Mouse (Mus musculus) kidney, embryonic 15.5 days (tissue): ENCODE measurements around the gene Mnat1. TPM values are rescaled to one million over a fixed set of nuclear protein-coding genes. Genes with fewer than 3 reads are reported as not detected.
A peak's percentile ranks its signal among the peaks of the same experiment; 100 is the strongest.

Source experiments
- ATAC-seq: fragments of 200-750 bp; cut with Nextera tagmentation; replicated peaks from 2 replicates; pipeline ENCODE4 v1.8.0; 2017; ENCODE audit warnings: moderate TSS enrichment; ENCODE audit not compliant: low FRiP score
- H3K27ac ChIP-seq: fragments of 300-500 bp; sonication (generic); 2 replicates; pipeline ENCODE4 v1.5.1; 2015; ENCODE audit warnings: mild to moderate bottlenecking, inconsistent platforms
- H3K27me3 ChIP-seq: fragments of 300-500 bp; sonication (generic); 2 replicates; pipeline ENCODE4 v1.6.1; 2015; ENCODE audit warnings: inconsistent platforms
- H3K36me3 ChIP-seq: fragments of 300-500 bp; sonication (generic); 2 replicates; pipeline ENCODE4 v1.6.1; 2015; ENCODE audit warnings: inconsistent platforms
- H3K4me1 ChIP-seq: fragments of 300-500 bp; sonication (generic); 2 replicates; pipeline ENCODE4 v1.6.1; 2015; ENCODE audit warnings: inconsistent platforms
- H3K4me2 ChIP-seq: fragments of 300-500 bp; sonication (generic); 2 replicates; pipeline ENCODE4 v1.6.1; 2015; ENCODE audit warnings: moderate library complexity, mild to moderate bottlenecking, inconsistent platforms
- H3K4me3 ChIP-seq: fragments of 300-500 bp; sonication (generic); replicated peaks from 2 replicates; pipeline ENCODE4 v1.5.1; 2015; ENCODE audit warnings: mild to moderate bottlenecking, inconsistent platforms
- H3K9ac ChIP-seq: fragments of 300-500 bp; sonication (generic); 2 replicates; pipeline ENCODE4 v1.6.1; 2015; ENCODE audit warnings: mild to moderate bottlenecking, inconsistent platforms
- H3K9me3 ChIP-seq: fragments of 300-500 bp; sonication (generic); replicated peaks from 2 replicates; pipeline ENCODE4 v1.6.1; 2016; ENCODE audit warnings: inconsistent platforms
- WGBS: fragments of 180-500 bp; shearing (Covaris S2); methylation state at CpG from one replicate; pipeline ENCODE4 v1.1.7; 2015; ENCODE audit warnings: mixed read lengths; 5-methylcytosine and 5-hydroxymethylcytosine counted together
- polyA plus RNA-seq: library from polyadenylated mRNA; unstranded; fragments of >200 nt; fragmentation: Nextera tagmentation; extraction: Ambion mirVana; gene quantifications from 2 replicates; pipeline ENCODE4 v1.2.1, GENCODE M21; 2015

Mnat1 gene
- polyA plus RNA-seq, 1 experiment from 2014 or later, result 33.4 TPM

GRCm38 (mm10) chr12:73295505-73296140 lies 172.1 kb downstream of the Mnat1 start:
- H3K27me3 ChIP-seq, result no peaks in the 10 kb centered on the region
- H3K4me1 ChIP-seq, result no peaks in the 10 kb centered on the region
- no peak overlapping the region for H3K27ac ChIP-seq
- H3K4me3 ChIP-seq, result no peak overlapping the region
- no peaks in the 10 kb centered on the region for H3K9me3 ChIP-seq
- H3K9ac ChIP-seq, result no peak overlapping the region
- 89% methylated on average over 11 of the region's 11 CpGs for WGBS
- no peak overlapping the region for H3K4me2 ChIP-seq
- ATAC-seq, result no peak
- H3K36me3 ChIP-seq, result peaks cover 20% of the 10 kb centered on the region

GRCm38 (mm10) chr12:73298621-73299020 lies 175.1 kb downstream of the Mnat1 start:
- Histone ChIP-seq H3K27ac (no peak overlapping the region), H3K27me3 (no peaks in the 10 kb centered on the region), H3K4me3 (no peak overlapping the region), H3K4me2 (no peak overlapping the region), H3K9ac (no peak overlapping the region), H3K9me3 (no peaks in the 10 kb centered on the region), H3K36me3 (peaks cover 11% of the 10 kb centered on the region; the same call in 1 of the 2 replicates), H3K4me1 (no peaks in the 10 kb centered on the region)
- no peak for ATAC-seq
- WGBS, result 91% methylated on average over 5 of the region's 5 CpGs

- ATAC-seq, result no peak
Measured at GRCm38 (mm10) chr12:73300531-73300930, 177.0 kb downstream of the Mnat1 start.

GRCm38 (mm10) chr12:73304636-73305035 lies 181.1 kb downstream of the Mnat1 start:
- ATAC-seq, result no peak
- 60% methylated on average over 4 of the region's 4 CpGs for WGBS
- peak overlapping the region; percentile 37; the same call in 1 of the 2 replicates for H3K27ac ChIP-seq

More at GRCm38 (mm10) chr12:73300531-73300930, 177.0 kb downstream of the Mnat1 start:
- Histone ChIP-seq H3K36me3 (no peaks in the 10 kb centered on the region), H3K4me2 (no peak overlapping the region), H3K27ac (no peak overlapping the region), H3K27me3 (no peaks in the 10 kb centered on the region), H3K4me3 (no peak overlapping the region), H3K9me3 (no peaks in the 10 kb centered on the region), H3K4me1 (no peaks in the 10 kb centered on the region), H3K9ac (no peak overlapping the region)
- 86% methylated on average over 2 of the region's 2 CpGs for WGBS

GRCm38 (mm10) chr12:73307750-73308149 lies 184.2 kb downstream of the Mnat1 start:
- ATAC-seq, result no peak
- Histone ChIP-seq H3K4me2 (no peak overlapping the region), H3K4me1 (no peaks in the 10 kb centered on the region), H3K4me3 (no peak overlapping the region), H3K9ac (no peak overlapping the region), H3K36me3 (no peaks in the 10 kb centered on the region), H3K27ac (no peak overlapping the region), H3K9me3 (no peaks in the 10 kb centered on the region), H3K27me3 (no peaks in the 10 kb centered on the region)
- 91% methylated on average over 4 of the region's 4 CpGs for whole genome bisulfite sequencing

More at GRCm38 (mm10) chr12:73304636-73305035, 181.1 kb downstream of the Mnat1 start:
- H3K36me3 ChIP-seq, result no peaks in the 10 kb centered on the region
- no peak overlapping the region for H3K9ac ChIP-seq
- H3K9me3 ChIP-seq, result no peaks in the 10 kb centered on the region
- H3K27me3 ChIP-seq, result no peaks in the 10 kb centered on the region
- H3K4me2 ChIP-seq, result no peak overlapping the region
- H3K4me3 ChIP-seq, result no peak overlapping the region
- H3K4me1 ChIP-seq, result no peaks in the 10 kb centered on the region

- H3K4me1 ChIP-seq, result no peaks in the 10 kb centered on the region
- no peak overlapping the region for H3K4me2 ChIP-seq
- H3K36me3 ChIP-seq, result no peaks in the 10 kb centered on the region
- no peak overlapping the region for H3K27ac ChIP-seq
- no peak overlapping the region for H3K4me3 ChIP-seq
- no peak overlapping the region for H3K9ac ChIP-seq
- no peak for ATAC-seq
- H3K9me3 ChIP-seq, result no peaks in the 10 kb centered on the region
- H3K27me3 ChIP-seq, result no peaks in the 10 kb centered on the region
- 66% methylated on average over 2 of the region's 2 CpGs for WGBS
Measured at GRCm38 (mm10) chr12:73308711-73309110, 185.2 kb downstream of the Mnat1 start.

- Histone ChIP-seq H3K27me3 (no peaks in the 10 kb centered on the region), H3K36me3 (peaks cover 9% of the 10 kb centered on the region; the same call in 1 of the 2 replicates), H3K4me1 (no peaks in the 10 kb centered on the region), H3K4me2 (no peak overlapping the region), H3K9ac (no peak overlapping the region), H3K9me3 (no peaks in the 10 kb centered on the region), H3K27ac (no peak overlapping the region), H3K4me3 (no peak overlapping the region)
- ATAC-seq, result no peak
- WGBS, result 91% methylated on average over 7 of the region's 7 CpGs
Measured at GRCm38 (mm10) chr12:73317706-73318686, 194.5 kb downstream of the Mnat1 start.

Other genes with a start within 250 kb of the Mnat1 start
- not detected in 2 replicates for gene Six6, start 183.8 kb upstream of the Mnat1 start, polyA plus RNA-seq
- gene 4930447C04Rik, start 182.9 kb upstream of the Mnat1 start, polyA plus RNA-seq, result 1.6 and 2.0 TPM in 2 replicates
- 1.9 and 2.3 TPM in 2 replicates for gene Six1, start 69.8 kb upstream of the Mnat1 start, polyA plus RNA-seq
- gene Six4, start 10.3 kb upstream of the Mnat1 start, polyA plus RNA-seq, result 4.2 and 4.5 TPM in 2 replicates
- gene Trmt5, start 163.0 kb downstream of the Mnat1 start, polyA plus RNA-seq, result 20.7 TPM in 2 replicates
- gene Slc38a6, start 163.1 kb downstream of the Mnat1 start, polyA plus RNA-seq, result 9.5 and 9.8 TPM in 2 replicates